Mouse (Mus musculus): ENCODE measurements at regions not wholly inside any gene's neighbourhood (a gene's known extent, or its start where the extent isn't known, plus 50 kb on each side); places are given as distances from the start of the nearest gene placed in this dataset.

DNA sequence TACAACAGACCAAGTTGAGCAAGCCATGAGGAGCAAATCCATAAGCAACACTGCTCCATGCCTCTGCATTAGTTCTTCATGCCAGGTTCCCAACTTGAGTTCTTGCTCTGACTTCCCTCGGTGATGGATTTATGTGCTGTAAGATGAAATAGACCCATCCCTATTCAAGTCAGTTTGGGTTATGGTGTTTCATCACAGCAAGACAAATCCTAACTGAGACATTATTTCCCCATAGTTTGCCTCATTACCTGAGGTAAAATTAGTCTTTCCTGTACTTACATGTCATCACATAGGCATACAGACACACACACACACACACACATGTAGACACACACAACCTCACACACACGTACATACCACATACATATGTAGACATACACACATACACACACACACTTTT lies 1843.0 kb downstream of the 9330182O14Rik start:
- TF ChIP-seq CTCF (IDR thresholded peaks at IDR 0.05; ENCODE audit: low read depth) (no peak), EP300 (IDR thresholded peaks at IDR 0.05; ENCODE audit: low read depth) (no peak)
